Mouse (Mus musculus) adrenal gland, postnatal 36 days (tissue): Measurements from ENCODE around the gene Slc22a21. TPM values are rescaled to one million over a fixed set of nuclear protein-coding genes. Genes with fewer than 3 reads are reported as not detected.
"Not testable (repeated sequence)": the region's sequence is repeated elsewhere in the genome, so short reads cannot be mapped to it uniquely, and the experiment has no call there.

Experiments
- DNase-seq, 2 experiments: peaks; one replicate each; pipeline ENCODE4 v3.0.0; 2021; ENCODE audit warnings: mixed read lengths in 1 of 2
- total RNA-seq, 2 experiments: library from RNA; stranded (reverse); gene quantifications; 2 replicates each; pipeline ENCODE4 v1.2.3; 2021

The Slc22a21 gene
- total RNA-seq, 2 experiments from 2014 or later = 5.5 to 5.7 TPM

DNA sequence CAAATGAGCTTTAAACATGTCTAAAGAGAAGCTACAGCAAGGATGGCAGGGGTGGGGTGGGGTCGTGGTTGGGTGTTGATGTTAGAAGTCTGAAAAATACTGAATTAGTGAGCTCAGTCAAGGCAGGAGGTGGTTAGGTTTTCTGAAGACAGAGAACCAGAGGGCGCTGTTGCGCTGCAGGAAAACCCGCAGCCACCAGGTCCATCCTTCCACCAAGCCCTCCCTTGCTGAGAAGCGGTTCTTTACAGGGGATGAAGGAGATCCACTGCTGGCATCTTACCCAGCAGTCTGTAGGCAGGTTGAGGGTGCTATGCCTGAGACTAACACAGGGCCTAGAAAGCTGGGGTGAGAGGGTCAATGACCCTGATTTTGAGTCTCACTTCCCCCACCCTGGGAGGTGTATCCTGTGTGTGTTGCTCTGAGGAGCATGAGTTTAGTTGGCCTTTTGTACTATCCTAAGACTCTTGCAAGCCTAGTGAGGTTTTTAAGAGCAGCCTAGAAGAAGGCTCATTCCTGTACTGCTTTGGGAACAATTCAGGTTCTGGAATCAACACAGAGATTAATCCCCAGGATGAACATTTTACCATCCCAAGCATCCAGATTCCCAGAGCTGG, 22.1 kb upstream of the Slc22a21 start:
- DNase-seq = peak; percentile 63 to 77

GRCm38 (mm10) chr11:53997661-53998060, 17.5 kb upstream of the Slc22a21 start:
- peak; percentile 19 to 27 for DNase-seq

GRCm38 (mm10) chr11:53992264-53992663, 12.1 kb upstream of the Slc22a21 start:
- no peak for DNase-seq

DNA sequence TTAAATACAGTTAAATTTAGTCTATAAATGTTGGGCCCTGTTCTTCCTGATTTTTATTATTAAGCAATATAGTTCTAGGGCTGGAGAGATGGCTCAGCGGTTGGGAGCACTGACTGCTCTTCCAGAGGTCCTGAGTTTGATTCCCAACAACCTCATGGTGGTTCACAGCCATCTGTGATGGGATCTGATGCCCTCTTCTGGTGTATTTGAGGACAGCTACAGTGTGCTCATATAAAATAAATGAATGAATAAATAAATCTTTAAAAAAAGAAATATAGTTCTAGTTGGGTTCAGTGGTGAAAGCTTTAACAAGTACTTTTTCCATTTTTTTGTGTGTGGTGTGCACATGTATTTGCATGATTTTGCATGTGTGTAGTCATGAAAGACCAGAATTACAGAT, 9.1 kb upstream of the Slc22a21 start:
- no peak for DNase-seq

DNA sequence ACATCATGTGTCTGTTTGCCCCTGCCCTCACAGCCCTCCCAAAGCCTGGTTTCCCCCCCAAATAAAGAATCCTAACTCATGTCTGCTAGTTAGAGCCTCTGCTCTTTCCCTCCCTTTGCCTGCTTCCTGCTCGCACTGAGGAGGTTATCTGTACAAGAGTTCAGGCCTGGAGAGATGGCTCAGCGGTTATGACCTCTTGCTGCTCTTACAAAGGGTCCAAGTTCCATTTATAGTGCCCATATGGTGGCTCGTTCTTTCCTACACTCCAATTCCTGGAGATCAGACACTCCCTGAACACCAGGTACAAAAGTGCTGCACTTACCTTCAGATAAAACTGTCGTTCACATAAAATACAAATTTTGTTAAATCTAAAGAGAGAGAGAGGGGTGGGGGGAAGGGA, 7.9 kb upstream of the Slc22a21 start:
- DNase-seq = no peak

GRCm38 (mm10) chr11:53981396-53981795, 1.3 kb upstream of the Slc22a21 start:
- DNase-seq = no peak

GRCm38 (mm10) chr11:53979456-53979787, 710 bp downstream of the Slc22a21 start:
- DNase-seq = not testable (repeated sequence)

DNA sequence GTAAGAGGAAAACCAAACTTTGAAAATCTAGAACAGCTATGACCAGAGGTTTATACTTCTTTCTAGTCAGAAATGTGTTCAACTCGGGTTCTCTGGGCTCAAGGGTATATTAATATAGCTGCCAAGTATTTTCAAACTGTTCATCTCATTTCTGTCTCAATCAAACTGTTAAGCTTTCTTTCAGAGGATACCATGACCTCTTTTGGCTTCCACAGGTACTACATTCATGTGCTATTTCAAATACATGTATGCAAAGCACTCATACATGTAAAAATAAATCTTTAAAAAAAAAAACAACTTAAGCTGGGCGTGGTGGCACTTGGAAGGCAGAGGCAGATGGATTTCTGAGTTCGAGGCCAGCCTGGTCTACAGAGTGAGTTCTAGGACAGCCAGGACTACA, 2.5 kb downstream of the Slc22a21 start:
- DNase-seq = no peak

- no peak for DNase-seq
Observed at GRCm38 (mm10) chr11:53975559-53975958, 4.6 kb downstream of the Slc22a21 start.

DNA sequence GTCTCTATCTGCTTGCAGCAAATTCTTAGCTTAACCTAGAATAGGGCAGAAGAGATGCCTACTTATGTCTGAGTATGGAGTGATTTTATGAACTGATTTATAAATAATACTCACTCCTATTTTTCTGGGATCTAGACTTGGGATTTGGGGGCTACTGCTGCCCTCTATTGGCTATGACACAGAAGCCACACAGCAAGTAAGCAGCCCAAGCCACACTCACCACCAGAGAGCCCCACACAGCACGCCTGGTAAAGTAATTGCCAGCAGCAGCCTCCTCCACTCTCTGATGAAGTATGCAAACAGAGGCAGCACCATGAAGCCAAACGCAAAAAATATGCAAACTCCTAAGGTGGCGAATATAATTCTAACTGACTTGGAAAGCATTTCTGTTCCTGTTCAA, 21.1 kb downstream of the Slc22a21 start:
- DNase-seq = peak in 1 of 2 experiments; percentile 14

DNA sequence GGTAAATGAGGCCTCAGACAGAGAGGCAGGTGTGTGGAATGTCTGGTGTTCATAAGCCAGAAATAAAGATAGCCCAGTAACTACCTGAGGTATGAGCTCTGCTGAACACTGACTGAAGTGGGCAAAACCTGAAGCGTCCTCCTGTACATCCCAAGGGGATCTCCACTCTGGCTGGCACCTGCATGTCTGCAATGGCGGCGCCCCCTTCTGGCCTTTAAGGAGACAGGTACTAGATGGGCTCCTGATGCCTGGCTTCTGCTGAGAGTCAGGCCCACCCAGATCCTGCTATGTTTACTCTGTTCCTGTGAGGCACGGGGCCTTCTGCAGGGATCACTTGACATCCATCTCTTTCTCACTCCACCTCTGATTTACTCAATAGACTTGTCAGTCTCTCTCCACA, 22.0 kb downstream of the Slc22a21 start:
- DNase-seq = peak; percentile 28 to 50

DNA sequence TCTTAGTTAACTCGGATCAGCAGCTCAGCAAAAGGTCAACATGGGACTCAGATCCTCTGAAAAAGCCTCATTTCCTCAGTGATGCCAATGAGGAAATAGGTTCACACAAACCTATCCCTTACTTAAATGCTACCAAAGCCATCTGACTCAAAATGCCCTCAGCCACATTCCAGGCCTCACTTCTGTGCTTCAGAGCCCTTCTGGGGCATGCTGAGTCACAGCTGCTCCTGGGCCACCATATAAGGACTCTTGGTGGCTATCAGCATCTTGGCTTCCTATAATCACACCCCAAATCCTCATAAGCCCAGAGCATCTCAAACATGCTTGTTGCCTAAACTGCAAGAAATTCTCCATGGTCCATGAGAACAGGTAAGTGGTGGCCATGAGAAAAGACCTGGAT, 23.5 kb downstream of the Slc22a21 start:
- DNase-seq = peak in 1 of 2 experiments; percentile 8

GRCm38 (mm10) chr11:53954653-53955052, 25.5 kb downstream of the Slc22a21 start:
- DNase-seq = no peak

DNA sequence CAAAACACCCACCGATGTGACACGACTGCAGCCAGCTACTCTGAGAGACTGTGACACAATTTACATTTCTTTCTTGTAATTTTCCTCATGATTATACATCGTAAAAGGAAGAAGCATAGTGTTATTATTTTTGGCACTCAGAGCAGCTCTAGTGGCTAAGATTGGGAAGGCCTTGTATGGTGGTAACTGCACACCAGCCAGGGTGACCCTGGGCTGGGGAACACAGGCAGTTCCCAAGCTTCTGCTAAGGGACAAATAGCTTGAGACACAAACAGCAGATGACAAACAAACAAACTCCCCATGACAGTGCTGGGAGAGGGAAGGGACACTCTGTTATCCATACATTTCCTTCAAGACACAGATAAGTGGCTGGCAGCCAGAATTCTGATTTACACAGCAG, 30.0 kb downstream of the Slc22a21 start:
- DNase-seq = peak in 1 of 2 experiments; percentile 11

- DNase-seq = not testable (repeated sequence)
Observed at GRCm38 (mm10) chr11:53931944-53932318, 48.2 kb downstream of the Slc22a21 start.

DNA sequence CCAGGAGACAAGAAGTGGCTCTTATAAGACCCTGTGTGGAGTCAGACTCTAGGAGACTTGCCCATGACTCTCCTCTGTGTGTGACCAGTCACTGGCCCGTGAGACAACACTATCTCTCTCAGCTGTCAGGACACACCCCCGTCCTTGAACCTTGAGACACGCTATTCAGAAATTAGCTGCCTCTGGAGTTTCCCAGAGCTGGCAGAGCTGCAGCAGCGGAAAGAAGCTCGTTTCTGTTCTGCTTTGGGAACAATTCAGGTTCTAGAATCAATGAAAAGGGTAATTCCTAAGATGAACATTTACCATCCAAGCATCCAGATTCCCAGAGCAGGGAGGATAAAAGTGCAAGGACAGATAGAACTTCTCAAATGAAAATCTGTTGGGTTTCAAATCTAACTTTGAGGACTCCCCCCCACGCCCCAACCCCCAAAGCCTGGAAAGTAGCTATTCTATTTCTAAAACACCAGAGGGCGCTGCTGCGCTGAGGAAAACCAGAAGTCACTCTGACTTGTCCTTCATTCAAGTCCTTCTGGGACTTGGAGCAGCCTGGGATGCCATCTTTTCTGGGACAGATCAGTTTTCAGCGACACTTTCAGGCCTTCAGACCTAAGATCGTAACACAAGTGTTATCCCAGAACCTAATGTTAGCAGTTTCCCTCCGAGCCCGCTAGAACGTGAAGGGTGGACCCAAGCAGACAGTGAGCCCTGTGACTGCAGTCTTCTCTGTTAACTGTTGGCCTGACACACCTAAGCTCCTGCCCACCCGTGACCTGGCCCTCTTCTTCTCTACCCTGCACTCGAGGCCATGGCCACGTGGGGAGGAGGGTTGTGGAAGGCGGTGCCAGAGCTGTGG, 48.8 kb downstream of the Slc22a21 start:
- DNase-seq = peak; percentile 78 to 82

- no peak for DNase-seq
Observed at GRCm38 (mm10) chr11:53929741-53930140, 50.4 kb downstream of the Slc22a21 start.

GRCm38 (mm10) chr11:53928585-53928984, 51.5 kb downstream of the Slc22a21 start:
- DNase-seq = no peak

DNA sequence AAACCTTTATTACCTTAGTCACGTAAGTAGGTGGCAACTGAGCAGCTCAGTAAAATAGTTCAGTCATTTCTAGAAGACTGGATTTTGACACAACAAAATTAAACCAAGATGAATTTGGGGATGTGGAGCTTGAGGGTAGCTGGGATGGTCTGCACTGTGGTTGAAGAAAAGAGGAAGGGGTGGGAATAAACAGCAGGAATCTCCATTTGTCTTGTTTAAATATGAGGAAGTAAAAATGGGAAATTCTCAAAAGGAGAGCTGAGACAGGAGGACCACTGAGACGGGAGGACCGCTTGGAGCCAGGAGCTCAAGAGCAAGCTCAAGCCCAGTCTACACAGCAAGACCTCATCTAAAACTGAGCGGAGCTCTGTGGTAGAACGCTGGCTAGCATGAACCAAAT, 53.8 kb downstream of the Slc22a21 start:
- no peak for DNase-seq

- DNase-seq = no peak
Observed at GRCm38 (mm10) chr11:53918851-53919250, 61.3 kb downstream of the Slc22a21 start.

GRCm38 (mm10) chr11:53911011-53911410, 69.1 kb downstream of the Slc22a21 start:
- DNase-seq = no peak

GRCm38 (mm10) chr11:53908686-53909085, 71.4 kb downstream of the Slc22a21 start:
- DNase-seq = no peak

DNA sequence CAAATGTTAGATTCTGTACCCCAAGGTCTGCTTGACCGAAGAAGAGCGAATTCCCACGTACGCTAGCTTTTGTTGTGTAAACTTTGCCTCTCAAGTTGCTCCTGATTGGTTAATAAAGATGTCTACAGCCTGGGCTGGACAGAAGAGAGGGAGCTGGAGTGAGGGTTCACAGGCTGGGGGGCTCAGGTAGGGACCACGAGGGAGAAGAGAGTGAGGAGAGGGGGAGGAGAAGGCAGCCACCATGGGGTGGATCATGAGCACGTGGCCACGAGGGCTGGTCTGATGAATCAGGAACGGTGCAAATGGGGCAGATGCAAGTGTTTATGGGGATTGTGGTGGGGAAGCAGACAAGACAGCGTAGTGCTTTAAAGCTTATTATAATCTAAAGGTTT, 75.6 kb downstream of the Slc22a21 start:
- no peak for DNase-seq
